Mouse (Mus musculus): ENCODE measurements at regions not wholly inside any gene's neighbourhood (a gene's known extent, or its start where the extent isn't known, plus 50 kb on each side); places are given as distances from the start of the nearest gene placed in this dataset.

GRCm38 (mm10) chr8:30982814-30983213 is 2445.7 kb upstream of the 5930422O12Rik start:
- TF ChIP-seq CTCF (conservative IDR thresholded peaks at IDR 0.05), result no peak
- no peak for DNase-seq (ENCODE audit: low spot score in 2 of 2)

GRCm38 (mm10) chr8:30988051-30988450 is 2440.5 kb upstream of the 5930422O12Rik start:
- H3K4me3 ChIP-seq, result no peak overlapping the region
- no peak overlapping the region for H3K27ac ChIP-seq
- no peak for TF ChIP-seq CTCF (conservative IDR thresholded peaks at IDR 0.05)
- DNase-seq (ENCODE audit: low spot score in 2 of 2), result no peak

More at GRCm38 (mm10) chr8:30982814-30983213, 2445.7 kb upstream of the 5930422O12Rik start:
- Histone ChIP-seq H3K4me3 (no peak overlapping the region), H3K27ac (no peak overlapping the region)

GRCm38 (mm10) chr8:30998657-30999056 is 2429.9 kb upstream of the 5930422O12Rik start:
- Histone ChIP-seq H3K4me3 (no peak overlapping the region), H3K27ac (no peak overlapping the region)
- no peak for TF ChIP-seq CTCF (conservative IDR thresholded peaks at IDR 0.05)
- DNase-seq (ENCODE audit: low spot score in 2 of 2), result no peak

- no peak for TF ChIP-seq CTCF (conservative IDR thresholded peaks at IDR 0.05)
- H3K4me3 ChIP-seq, result no peak overlapping the region
- DNase-seq (ENCODE audit: low spot score in 2 of 2), result no peak
- no peak overlapping the region for H3K27ac ChIP-seq
These were observed 2428.4 kb upstream of the 5930422O12Rik start for GRCm38 (mm10) chr8:31000120-31000519.

GRCm38 (mm10) chr8:31001980-31002730 is 2426.4 kb upstream of the 5930422O12Rik start:
- no peak overlapping the region for H3K27ac ChIP-seq
- DNase-seq (ENCODE audit: low spot score in 2 of 2), result no peak
- TF ChIP-seq CTCF (conservative IDR thresholded peaks at IDR 0.05), result no peak
- H3K4me3 ChIP-seq, result no peak overlapping the region

- peak; percentile 30 to 34 for DNase-seq (ENCODE audit: low spot score in 2 of 2)
- Histone ChIP-seq H3K27ac (no peak overlapping the region), H3K4me3 (no peak overlapping the region)
- no peak for TF ChIP-seq CTCF (conservative IDR thresholded peaks at IDR 0.05)
These were observed 2420.2 kb upstream of the 5930422O12Rik start for GRCm38 (mm10) chr8:31008309-31008708.

GRCm38 (mm10) chr8:31012068-31012467 is 2416.4 kb upstream of the 5930422O12Rik start:
- TF ChIP-seq CTCF (conservative IDR thresholded peaks at IDR 0.05), result no peak
- peak in 1 of 2 experiments; percentile 53 for DNase-seq (ENCODE audit: low spot score in 2 of 2)
- no peak overlapping the region for H3K4me3 ChIP-seq
- no peak overlapping the region; the same call in 1 of the 2 replicates for H3K27ac ChIP-seq

GRCm38 (mm10) chr8:31031721-31032591 is 2396.6 kb upstream of the 5930422O12Rik start:
- H3K27ac ChIP-seq, result peak overlapping the region; percentile 74
- DNase-seq (ENCODE audit: low spot score in 2 of 2), result peak; percentile 71 to 79
- TF ChIP-seq CTCF (conservative IDR thresholded peaks at IDR 0.05), result peak; percentile 80
- H3K4me3 ChIP-seq, result peak overlapping the region; percentile 49

GRCm38 (mm10) chr8:31033281-31033680 is 2395.2 kb upstream of the 5930422O12Rik start:
- Histone ChIP-seq H3K4me3 (peak overlapping the region; percentile 58), H3K27ac (peak overlapping the region; percentile 91)
- peak; percentile 100 for TF ChIP-seq CTCF (conservative IDR thresholded peaks at IDR 0.05)
- peak; percentile 89 to 96 for DNase-seq (ENCODE audit: low spot score in 2 of 2)

GRCm38 (mm10) chr8:31036892-31037291 is 2391.6 kb upstream of the 5930422O12Rik start:
- H3K27ac ChIP-seq, result no peak overlapping the region
- no peak for TF ChIP-seq CTCF (conservative IDR thresholded peaks at IDR 0.05)
- H3K4me3 ChIP-seq, result no peak overlapping the region
- no peak for DNase-seq (ENCODE audit: low spot score in 2 of 2)

Data from layer of hippocampus, adult 2 months (tissue).